Mouse (Mus musculus) neural tube, embryonic 12.5 days (tissue): Measurements from ENCODE around the gene Il4i1. TPM values are rescaled to one million over a fixed set of nuclear protein-coding genes. Genes with fewer than 3 reads are reported as not detected.

ENCODE experiments used
- ATAC-seq: fragments of 200-750 bp; cut with Nextera tagmentation; 2 replicates; pipeline ENCODE4 v1.8.0; 2017; ENCODE audit warnings: low read depth, mild to moderate bottlenecking, moderate TSS enrichment, moderate library complexity; ENCODE audit not compliant: low FRiP score
- H3K27ac ChIP-seq: fragments of 300-500 bp; sonication (generic); 2 replicates; pipeline ENCODE4 v1.5.1; 2016
- H3K27me3 ChIP-seq: fragments of 300-500 bp; sonication (generic); replicated peaks from 2 replicates; pipeline ENCODE4 v1.6.1; 2016; ENCODE audit warnings: mild to moderate bottlenecking
- H3K36me3 ChIP-seq: fragments of 300-500 bp; sonication (generic); 2 replicates; pipeline ENCODE4 v1.6.1; 2016; ENCODE audit warnings: mild to moderate bottlenecking
- H3K4me1 ChIP-seq: fragments of 300-500 bp; sonication (generic); 2 replicates; pipeline ENCODE4 v1.6.1; 2016
- H3K4me2 ChIP-seq: fragments of 300-500 bp; sonication (generic); replicated peaks from 2 replicates; pipeline ENCODE4 v1.6.1; 2016; ENCODE audit warnings: mild to moderate bottlenecking
- H3K4me3 ChIP-seq: fragments of 300-500 bp; sonication (generic); 2 replicates; pipeline ENCODE4 v1.5.1; 2016
- H3K9ac ChIP-seq: fragments of 300-500 bp; sonication (generic); 2 replicates; pipeline ENCODE4 v1.6.1; 2016; ENCODE audit warnings: mild to moderate bottlenecking
- H3K9me3 ChIP-seq: fragments of 300-500 bp; sonication (generic); 2 replicates; pipeline ENCODE4 v1.6.1; 2016; ENCODE audit warnings: mild to moderate bottlenecking
- WGBS: fragments of 180-500 bp; shearing (Covaris S2); methylation state at CpG from one replicate; pipeline ENCODE4 v1.1.7; 2016; 5-methylcytosine and 5-hydroxymethylcytosine counted together
- polyA plus RNA-seq: library from polyadenylated mRNA; unstranded; fragments of >200 nt; fragmentation: Nextera tagmentation; extraction: Ambion mirVana; gene quantifications from 2 replicates; pipeline ENCODE4 v1.2.1, GENCODE M21; 2016

Il4i1 gene
- polyA plus RNA-seq, 1 experiment from 2014 or later: 1.5 TPM

DNA sequence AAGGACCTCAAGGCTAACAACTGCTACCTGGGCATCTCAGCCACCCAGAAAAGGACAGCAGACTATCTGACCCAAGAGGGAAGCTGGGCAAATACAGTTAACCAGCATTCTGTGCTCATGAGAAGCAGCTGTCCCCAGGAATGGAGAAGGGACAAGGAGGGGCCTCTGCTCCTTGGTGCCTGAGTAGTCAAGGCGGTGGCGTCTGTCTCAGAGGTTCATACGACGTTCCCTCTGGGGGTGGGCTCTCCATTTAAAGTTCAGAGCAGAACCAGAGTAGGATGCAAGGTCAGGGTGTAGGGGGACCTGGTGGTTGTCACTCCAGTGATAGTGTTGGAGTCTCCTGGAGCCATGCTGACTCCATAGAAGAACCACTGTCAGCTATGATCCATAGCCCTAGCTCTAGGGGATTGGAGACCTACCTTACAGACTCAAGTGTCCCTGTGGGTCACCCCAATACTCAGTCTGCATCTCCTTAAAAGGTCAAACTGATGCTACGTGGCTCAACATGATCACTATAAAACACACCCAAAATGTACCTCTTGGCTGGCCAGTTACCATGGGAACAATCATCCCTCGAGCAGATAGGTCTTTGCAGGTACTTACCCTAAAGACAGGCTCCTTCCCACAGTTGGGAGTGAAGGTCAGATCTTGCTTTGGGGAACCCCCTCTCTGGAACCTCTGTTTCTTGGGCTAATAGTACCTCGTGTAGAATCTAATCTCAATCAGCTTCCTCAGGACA, 5.2 kb upstream of the Il4i1 start:
- H3K27ac ChIP-seq: no peak overlapping the region
- no peak overlapping the region for H3K4me2 ChIP-seq
- ATAC-seq: no peak
- peaks cover 6% of the 10 kb centered on the region; the same call in 1 of the 2 replicates for H3K36me3 ChIP-seq
- H3K9me3 ChIP-seq: no peaks in the 10 kb centered on the region
- H3K9ac ChIP-seq: no peak overlapping the region
- H3K27me3 ChIP-seq: no peaks in the 10 kb centered on the region
- 89% methylated on average over 7 of the region's 7 CpGs for WGBS
- no peak overlapping the region for H3K4me3 ChIP-seq
- H3K4me1 ChIP-seq: peaks cover 11% of the 10 kb centered on the region

DNA sequence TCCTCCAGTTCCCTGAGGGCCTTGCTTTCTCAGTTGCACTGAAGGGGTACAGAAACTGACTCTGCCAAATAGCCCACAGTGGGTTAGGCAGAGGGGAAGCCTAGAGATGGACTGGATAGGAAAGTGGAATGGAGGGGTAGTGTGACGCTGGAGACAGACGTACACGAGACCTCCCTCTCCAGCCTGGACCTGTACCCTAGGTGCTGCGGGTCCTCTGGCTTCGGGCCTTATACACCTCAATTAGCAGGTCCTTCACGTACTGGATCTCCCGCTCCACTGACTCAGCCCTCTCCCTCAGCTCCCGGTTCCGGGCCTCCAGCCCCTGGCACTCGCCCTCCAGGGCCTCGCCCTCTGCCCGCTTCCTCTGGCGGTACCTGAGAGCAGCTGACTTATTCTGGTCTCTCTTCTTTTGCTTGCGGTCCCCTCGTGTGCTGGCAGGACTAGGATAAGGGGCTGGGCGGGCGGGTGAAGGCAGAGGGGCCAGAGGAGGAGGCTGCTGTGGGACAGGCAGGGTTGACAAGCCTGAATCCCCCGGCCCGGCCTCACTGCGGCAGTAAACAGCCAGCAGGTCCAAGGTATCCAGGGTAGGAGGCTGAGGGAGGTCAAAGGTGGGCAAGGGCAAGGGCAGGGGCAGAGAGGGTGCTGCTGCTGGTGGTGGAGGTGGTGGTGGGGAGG, 3.4 kb upstream of the Il4i1 start:
- H3K27me3 ChIP-seq: no peaks in the 10 kb centered on the region
- no peak for ATAC-seq
- H3K36me3 ChIP-seq: peaks cover 6% of the 10 kb centered on the region; the same call in 1 of the 2 replicates
- WGBS: 89% methylated on average over 19 of the region's 20 CpGs
- no peak overlapping the region for H3K4me3 ChIP-seq
- no peak overlapping the region for H3K9ac ChIP-seq
- no peak overlapping the region for H3K4me2 ChIP-seq
- no peak overlapping the region for H3K27ac ChIP-seq
- no peaks in the 10 kb centered on the region for H3K9me3 ChIP-seq
- H3K4me1 ChIP-seq: peaks cover 22% of the 10 kb centered on the region

DNA sequence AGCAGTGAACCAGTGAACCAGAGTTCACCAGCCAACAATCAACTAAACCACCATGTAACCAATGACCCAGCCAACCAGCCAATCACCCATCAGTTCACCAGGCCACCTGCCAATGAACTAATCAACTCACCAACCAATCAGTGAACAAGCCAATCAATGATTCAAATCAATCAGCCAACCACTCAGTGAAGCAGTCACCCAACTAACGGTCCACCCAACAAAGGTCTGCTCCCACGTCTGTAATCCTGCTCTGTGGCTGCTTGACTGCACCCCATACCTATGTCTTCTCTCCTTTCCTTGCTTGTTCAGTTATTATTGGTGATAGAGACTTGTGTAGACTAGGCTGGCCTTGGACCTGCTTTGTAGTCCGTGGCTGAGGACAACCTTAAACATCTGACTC, 2.2 kb upstream of the Il4i1 start:
- H3K4me1 ChIP-seq: peaks cover 34% of the 10 kb centered on the region
- no peak overlapping the region for H3K27ac ChIP-seq
- H3K4me2 ChIP-seq: no peak overlapping the region
- 95% methylated on average over 3 of the region's 3 CpGs for WGBS
- ATAC-seq: no peak
- peaks cover 6% of the 10 kb centered on the region; the same call in 1 of the 2 replicates for H3K36me3 ChIP-seq
- H3K4me3 ChIP-seq: no peak overlapping the region
- no peaks in the 10 kb centered on the region for H3K27me3 ChIP-seq
- H3K9me3 ChIP-seq: no peaks in the 10 kb centered on the region
- no peak overlapping the region for H3K9ac ChIP-seq

DNA sequence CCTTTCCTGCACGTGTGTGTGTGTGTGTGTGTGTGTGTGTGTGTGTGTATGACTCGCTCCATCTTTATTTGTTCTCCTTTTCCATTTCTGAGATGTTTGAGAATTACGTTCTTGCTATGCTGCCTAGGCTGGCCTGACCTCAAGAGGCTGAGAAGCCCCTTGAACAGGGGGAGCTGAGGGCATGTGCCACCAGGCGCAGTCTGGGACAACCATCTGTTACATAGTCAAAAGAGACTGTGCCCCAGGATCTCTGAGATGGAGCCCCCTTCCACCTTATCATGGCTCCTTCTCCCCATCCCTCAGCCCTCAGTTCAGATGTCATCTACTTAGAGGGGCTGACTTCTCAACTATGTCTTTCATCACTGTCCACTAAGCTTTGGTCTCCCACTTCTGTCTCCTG, 1.8 kb upstream of the Il4i1 start:
- Histone ChIP-seq H3K36me3 (peaks cover 6% of the 10 kb centered on the region; the same call in 1 of the 2 replicates), H3K4me1 (peaks cover 38% of the 10 kb centered on the region), H3K4me2 (peak overlapping the region; percentile 74), H3K9ac (no peak overlapping the region), H3K4me3 (no peak overlapping the region), H3K27ac (no peak overlapping the region), H3K9me3 (no peaks in the 10 kb centered on the region), H3K27me3 (no peaks in the 10 kb centered on the region)
- no peak for ATAC-seq
- 86% methylated on average over 4 of the region's 4 CpGs for WGBS

DNA sequence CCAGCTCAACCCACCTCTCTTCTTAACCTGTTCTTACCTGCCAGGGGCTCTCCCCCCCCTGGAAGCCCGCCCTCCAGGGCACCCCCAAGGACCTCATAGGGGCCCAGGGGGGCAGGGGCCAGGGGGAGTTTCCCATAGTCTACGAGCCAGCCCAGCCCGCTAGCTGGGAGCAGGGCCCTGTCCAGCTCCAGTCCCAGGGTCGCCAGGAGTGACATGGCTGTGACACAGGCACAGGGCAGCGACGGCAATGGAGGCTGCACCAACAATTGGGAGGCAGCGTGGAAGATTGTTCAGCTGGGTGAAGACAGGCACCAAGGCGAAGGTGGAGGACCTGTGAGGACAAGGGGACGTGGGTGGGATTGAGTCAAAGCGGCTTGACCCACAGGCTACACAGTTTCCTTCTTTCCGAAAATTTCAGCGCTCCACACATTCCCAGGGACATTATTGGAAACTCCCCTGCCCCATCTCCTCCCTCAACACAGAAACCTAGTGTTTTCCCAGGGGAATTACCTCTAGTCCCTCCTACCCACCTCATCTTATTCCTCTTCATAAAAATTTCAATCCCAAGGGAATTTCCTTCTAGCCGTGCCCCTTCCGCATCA, 1.1 kb upstream of the Il4i1 start:
- 17% methylated on average over 13 of the region's 14 CpGs for WGBS
- H3K9me3 ChIP-seq: no peaks in the 10 kb centered on the region
- peaks cover 6% of the 10 kb centered on the region; the same call in 1 of the 2 replicates for H3K36me3 ChIP-seq
- H3K27me3 ChIP-seq: no peaks in the 10 kb centered on the region
- H3K4me3 ChIP-seq: peak overlapping the region; percentile 87
- H3K4me1 ChIP-seq: peaks cover 43% of the 10 kb centered on the region
- H3K4me2 ChIP-seq: peak overlapping the region; percentile 74
- H3K27ac ChIP-seq: peak overlapping the region; percentile 82; the same call in 1 of the 2 replicates
- peak overlapping the region; percentile 90; the same call in 1 of the 2 replicates for H3K9ac ChIP-seq
- peak; percentile 7; the same call in 1 of the 2 replicates for ATAC-seq

DNA sequence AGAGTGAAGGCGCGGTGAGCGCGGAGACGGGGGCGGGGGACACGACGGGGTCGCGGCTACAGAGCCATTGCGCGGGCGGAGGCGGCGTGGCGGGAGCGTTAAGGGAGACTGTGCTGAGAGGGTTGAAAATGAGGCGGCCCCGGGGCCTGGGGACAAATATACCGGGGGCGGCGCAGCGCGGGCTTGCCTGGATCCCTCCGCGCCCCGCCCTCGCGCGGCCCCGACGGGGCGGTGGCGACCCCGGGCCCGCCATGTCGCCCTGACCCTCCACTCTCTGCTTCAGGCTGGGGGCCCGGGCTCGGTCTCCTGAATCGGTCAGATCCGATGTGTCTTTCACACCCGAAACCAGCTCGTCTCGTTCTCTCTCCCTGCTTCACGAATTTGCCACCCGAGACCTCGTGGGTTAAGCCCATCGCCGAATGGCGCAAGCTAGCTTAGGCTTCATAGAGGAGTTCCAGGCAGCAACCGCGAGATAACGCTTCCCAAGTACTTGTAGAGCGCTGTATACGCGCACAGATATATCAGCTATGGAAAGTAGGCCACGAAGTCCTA, 359 bp downstream of the Il4i1 start, which contains the start of gene Atf5:
Gene Atf5 (minus strand): TSS at position 189 of the 552 bp plus-strand sequence.
- peak within 1 kb of the TSS; percentile 82 for H3K27ac ChIP-seq
- H3K9ac ChIP-seq: peak within 1 kb of the TSS; percentile 90
- H3K27me3 ChIP-seq: no peaks in the 10 kb centered on the region
- H3K4me3 ChIP-seq: peak within 1 kb of the TSS; percentile 87
- H3K36me3 ChIP-seq: peaks cover 5% of the 10 kb centered on the region; the same call in 1 of the 2 replicates
- peak within 1 kb of the TSS; percentile 74 for H3K4me2 ChIP-seq
- under 1% methylated on average over 57 of the region's 57 CpGs for WGBS
- peaks cover 48% of the 10 kb centered on the region for H3K4me1 ChIP-seq
- no peaks in the 10 kb centered on the region for H3K9me3 ChIP-seq
- ATAC-seq: no peak; the same call in none of the 2 replicates

DNA sequence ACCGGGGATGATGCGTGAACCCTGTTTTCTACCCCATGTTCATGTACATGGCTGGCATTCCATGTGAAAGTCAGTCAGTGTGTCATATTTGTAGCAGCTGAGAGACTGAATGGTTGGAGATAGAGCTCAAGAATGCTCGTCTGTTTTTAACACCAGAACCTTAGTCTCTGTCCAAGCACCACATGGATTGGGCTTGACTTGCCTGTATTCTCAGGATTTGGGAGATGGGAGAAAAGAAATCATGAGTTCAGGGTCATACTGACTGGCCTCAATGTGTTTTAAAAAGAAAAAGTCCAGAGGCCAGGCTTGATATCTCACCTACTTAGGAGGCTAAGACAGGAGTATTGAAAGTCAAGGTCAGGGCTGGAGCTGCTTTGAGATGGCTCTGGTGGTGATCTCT, 1.3 kb downstream of the Il4i1 start:
- peaks cover 2% of the 10 kb centered on the region; the same call in 1 of the 2 replicates for H3K36me3 ChIP-seq
- H3K9me3 ChIP-seq: no peaks in the 10 kb centered on the region
- peak overlapping the region; percentile 87 for H3K4me3 ChIP-seq
- peak overlapping the region; percentile 90 for H3K9ac ChIP-seq
- H3K4me1 ChIP-seq: peaks cover 48% of the 10 kb centered on the region
- 31% methylated on average over 3 of the region's 3 CpGs for WGBS
- no peak overlapping the region for H3K27ac ChIP-seq
- H3K4me2 ChIP-seq: peak overlapping the region; percentile 74
- no peak for ATAC-seq
- H3K27me3 ChIP-seq: no peaks in the 10 kb centered on the region

DNA sequence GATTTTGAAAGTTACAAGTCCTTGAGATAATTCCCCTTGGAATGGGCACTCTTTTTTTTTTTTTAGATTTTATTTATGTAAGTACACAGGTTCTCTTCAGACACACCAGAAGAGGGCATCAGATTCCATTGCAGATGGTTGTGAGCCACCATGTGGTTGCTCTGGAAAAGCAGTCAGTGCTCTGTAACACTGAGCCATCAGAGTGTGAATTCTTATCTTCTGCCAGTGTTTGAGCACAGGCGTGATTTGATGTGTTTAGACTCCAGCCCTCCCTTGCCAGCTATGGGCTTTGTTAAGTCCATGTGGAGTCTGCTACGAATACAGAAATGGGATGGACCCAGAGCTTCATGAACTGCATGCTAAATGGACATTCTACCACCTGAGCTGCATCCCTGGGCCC, 2.0 kb downstream of the Il4i1 start:
- H3K9ac ChIP-seq: peak overlapping the region; percentile 90; the same call in 1 of the 2 replicates
- H3K36me3 ChIP-seq: no peaks in the 10 kb centered on the region
- H3K4me2 ChIP-seq: peak overlapping the region; percentile 74
- peaks cover 50% of the 10 kb centered on the region for H3K4me1 ChIP-seq
- peak overlapping the region; percentile 5; the same call in 1 of the 2 replicates for H3K4me3 ChIP-seq
- no peaks in the 10 kb centered on the region for H3K9me3 ChIP-seq
- no peaks in the 10 kb centered on the region for H3K27me3 ChIP-seq
- no peak overlapping the region for H3K27ac ChIP-seq
- WGBS: 40% methylated on average over 2 of the region's 2 CpGs
- ATAC-seq: no peak

DNA sequence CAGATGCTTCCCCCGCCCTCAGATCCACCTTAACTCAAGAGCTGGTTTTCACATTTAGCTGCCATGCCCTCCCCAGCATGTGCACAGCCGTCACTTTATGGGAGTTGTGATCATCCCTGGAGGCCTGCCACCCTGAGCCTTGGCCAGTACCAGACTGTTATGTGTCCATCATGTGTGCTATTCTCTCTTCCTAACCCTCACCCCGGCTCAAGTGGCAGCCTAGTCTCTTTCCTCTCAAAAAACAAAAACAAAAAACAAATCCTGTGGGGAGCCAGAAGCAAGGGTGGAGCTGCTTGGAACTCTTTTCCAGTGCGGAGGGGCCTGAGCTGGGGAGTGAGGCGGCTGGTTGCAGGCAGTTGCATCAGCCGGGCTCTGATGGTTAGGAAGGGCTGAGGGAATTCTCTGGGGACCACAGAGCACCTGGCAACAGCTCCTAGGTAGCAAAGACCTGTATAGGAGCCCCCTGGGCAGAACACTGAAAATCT, 2.6 kb downstream of the Il4i1 start:
- Histone ChIP-seq H3K27me3 (no peaks in the 10 kb centered on the region), H3K9me3 (no peaks in the 10 kb centered on the region), H3K4me2 (peak overlapping the region; percentile 74), H3K4me3 (peak overlapping the region; percentile 5), H3K9ac (peak overlapping the region; percentile 38), H3K27ac (no peak overlapping the region), H3K4me1 (peaks cover 55% of the 10 kb centered on the region), H3K36me3 (no peaks in the 10 kb centered on the region)
- 63% methylated on average over 6 of the region's 6 CpGs for WGBS
- ATAC-seq: no peak

DNA sequence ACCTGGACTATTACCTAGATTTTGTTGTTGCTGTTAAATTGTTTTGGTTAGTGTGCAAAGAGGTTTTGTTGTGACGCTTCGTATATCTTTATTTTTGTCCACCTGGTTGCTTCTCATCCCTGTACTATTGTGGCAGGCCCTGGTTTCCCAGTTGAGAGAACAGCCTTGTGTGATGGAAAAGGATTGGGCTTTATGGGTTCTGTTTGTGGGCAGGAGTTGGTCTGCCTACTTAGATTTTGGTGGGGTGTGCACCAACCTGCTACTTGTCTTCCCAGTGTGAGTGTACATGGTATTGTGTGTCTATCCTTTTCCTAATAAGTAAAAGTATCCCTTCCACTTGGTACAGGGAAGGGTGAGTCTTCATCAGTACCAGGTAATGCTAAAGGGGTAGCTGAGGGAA, 3.2 kb downstream of the Il4i1 start:
- no peak overlapping the region for H3K4me3 ChIP-seq
- no peak overlapping the region for H3K9ac ChIP-seq
- H3K27me3 ChIP-seq: no peaks in the 10 kb centered on the region
- no peak overlapping the region for H3K27ac ChIP-seq
- H3K4me1 ChIP-seq: peaks cover 60% of the 10 kb centered on the region
- no peaks in the 10 kb centered on the region for H3K9me3 ChIP-seq
- peak overlapping the region; percentile 74 for H3K4me2 ChIP-seq
- ATAC-seq: no peak
- H3K36me3 ChIP-seq: no peaks in the 10 kb centered on the region
- 93% methylated on average over 2 of the region's 2 CpGs for WGBS

DNA sequence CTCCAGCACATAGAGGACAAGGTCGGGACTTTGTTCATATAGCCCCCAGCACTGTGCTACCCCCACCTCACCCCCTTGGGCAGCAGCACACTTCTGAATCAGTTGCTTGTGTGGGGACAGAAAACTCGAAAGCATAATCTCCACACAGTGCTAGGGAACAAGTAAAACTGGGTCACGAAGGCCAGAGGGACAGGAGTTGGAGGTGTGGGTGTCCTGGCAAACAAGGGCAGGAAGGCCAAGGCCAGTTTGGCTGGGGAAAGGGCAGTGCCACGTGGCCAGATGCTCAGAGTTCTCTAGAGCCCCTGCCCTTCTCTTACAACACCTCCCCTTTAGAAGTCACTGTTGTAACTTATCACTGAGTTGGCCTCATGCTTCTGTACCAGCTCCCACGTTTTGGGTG, 3.7 kb downstream of the Il4i1 start:
- no peak for ATAC-seq
- no peaks in the 10 kb centered on the region for H3K9me3 ChIP-seq
- H3K4me2 ChIP-seq: 0 out of 2 replicates have a peak overlapping the region, but pooled peaks have one; percentile 8
- no peak overlapping the region for H3K9ac ChIP-seq
- no peaks in the 10 kb centered on the region for H3K27me3 ChIP-seq
- 74% methylated on average over 5 of the region's 5 CpGs for WGBS
- no peaks in the 10 kb centered on the region for H3K36me3 ChIP-seq
- H3K4me3 ChIP-seq: no peak overlapping the region; the same call in 1 of the 2 replicates
- H3K4me1 ChIP-seq: peaks cover 59% of the 10 kb centered on the region
- H3K27ac ChIP-seq: no peak overlapping the region

DNA sequence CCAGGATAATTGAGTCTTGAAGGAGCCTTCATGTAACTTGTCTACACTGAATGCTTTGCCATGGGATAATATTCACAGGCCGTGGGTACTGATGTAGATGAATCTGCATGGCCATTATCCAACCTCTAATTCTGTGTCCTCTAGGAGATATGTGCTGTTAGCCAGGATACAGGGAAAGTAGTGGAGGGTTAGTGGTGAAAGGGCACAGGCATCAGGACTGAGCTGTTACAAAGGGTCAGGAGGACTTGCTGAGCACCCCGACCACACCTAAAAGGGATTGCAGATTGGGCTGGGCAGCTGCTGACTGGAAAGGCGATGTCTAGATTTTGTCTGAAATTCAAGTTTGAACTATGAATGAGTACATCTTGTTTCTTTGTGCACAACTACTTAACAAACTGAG, 4.3 kb downstream of the Il4i1 start:
- Histone ChIP-seq H3K27ac (no peak overlapping the region), H3K36me3 (no peaks in the 10 kb centered on the region), H3K4me2 (no peak overlapping the region), H3K9me3 (no peaks in the 10 kb centered on the region), H3K4me3 (no peak overlapping the region), H3K4me1 (peaks cover 53% of the 10 kb centered on the region), H3K27me3 (no peaks in the 10 kb centered on the region), H3K9ac (no peak overlapping the region)
- 90% methylated on average over 3 of the region's 3 CpGs for WGBS
- no peak for ATAC-seq
